Mouse (Mus musculus) hindbrain, embryonic 14.5 days (tissue): ENCODE measurements at regions not wholly inside any gene's neighbourhood (a gene's known extent, or its start where the extent isn't known, plus 50 kb on each side); places are given as distances from the start of the nearest gene placed in this dataset.

ENCODE experiments used
- ATAC-seq: fragments of 200-750 bp; cut with Nextera tagmentation; 2 replicates; pipeline ENCODE4 v1.8.0; 2017; ENCODE audit warnings: moderate number of reproducible peaks, mild to moderate bottlenecking, moderate TSS enrichment, moderate library complexity; ENCODE audit not compliant: low FRiP score
- DNase-seq: peaks from one replicate; pipeline ENCODE4 v3.0.0-alpha.2; 2015; ENCODE audit warnings: low spot score
- H3K27ac ChIP-seq: fragments of 300-500 bp; sonication (generic); 2 replicates; pipeline ENCODE4 v1.5.1; 2014; ENCODE audit warnings: mild to moderate bottlenecking, moderate library complexity
- H3K27me3 ChIP-seq: fragments of 300-500 bp; sonication (generic); 2 replicates; pipeline ENCODE4 v1.6.1; 2014; ENCODE audit warnings: mild to moderate bottlenecking, low read length, mixed read lengths; ENCODE audit not compliant: control insufficient read depth, insufficient read depth
- H3K36me3 ChIP-seq: fragments of 300-500 bp; sonication (generic); replicated peaks from 2 replicates; pipeline ENCODE4 v1.6.1; 2014; ENCODE audit not compliant: control insufficient read depth, insufficient read depth
- H3K4me1 ChIP-seq: fragments of 300-500 bp; sonication (generic); replicated peaks from 2 replicates; pipeline ENCODE4 v1.6.1; 2014; ENCODE audit warnings: antibody characterized with exemption, low read length, mixed read lengths; ENCODE audit not compliant: control insufficient read depth, insufficient read depth
- H3K4me2 ChIP-seq: fragments of 300-500 bp; sonication (generic); replicated peaks from 2 replicates; pipeline ENCODE4 v1.6.1; 2014; ENCODE audit warnings: mild to moderate bottlenecking, moderate library complexity
- H3K4me3 ChIP-seq: fragments of 300-500 bp; sonication (generic); replicated peaks from 2 replicates; pipeline ENCODE4 v1.5.1; 2014; ENCODE audit warnings: mild to moderate bottlenecking, low read length
- H3K9ac ChIP-seq: fragments of 300-500 bp; sonication (generic); 2 replicates; pipeline ENCODE4 v1.6.1; 2014
- H3K9me3 ChIP-seq: fragments of 300-500 bp; sonication (generic); 2 replicates; pipeline ENCODE4 v1.6.1; 2016; ENCODE audit warnings: low read length; ENCODE audit not compliant: control insufficient read depth
- WGBS: fragments of 180-500 bp; shearing (Covaris S2); extraction: QIAGEN DNeasy Blood & Tissue Kit; methylation state at CpG from one replicate; pipeline ENCODE4 v1.1.7; 2014; 5-methylcytosine and 5-hydroxymethylcytosine counted together

DNA sequence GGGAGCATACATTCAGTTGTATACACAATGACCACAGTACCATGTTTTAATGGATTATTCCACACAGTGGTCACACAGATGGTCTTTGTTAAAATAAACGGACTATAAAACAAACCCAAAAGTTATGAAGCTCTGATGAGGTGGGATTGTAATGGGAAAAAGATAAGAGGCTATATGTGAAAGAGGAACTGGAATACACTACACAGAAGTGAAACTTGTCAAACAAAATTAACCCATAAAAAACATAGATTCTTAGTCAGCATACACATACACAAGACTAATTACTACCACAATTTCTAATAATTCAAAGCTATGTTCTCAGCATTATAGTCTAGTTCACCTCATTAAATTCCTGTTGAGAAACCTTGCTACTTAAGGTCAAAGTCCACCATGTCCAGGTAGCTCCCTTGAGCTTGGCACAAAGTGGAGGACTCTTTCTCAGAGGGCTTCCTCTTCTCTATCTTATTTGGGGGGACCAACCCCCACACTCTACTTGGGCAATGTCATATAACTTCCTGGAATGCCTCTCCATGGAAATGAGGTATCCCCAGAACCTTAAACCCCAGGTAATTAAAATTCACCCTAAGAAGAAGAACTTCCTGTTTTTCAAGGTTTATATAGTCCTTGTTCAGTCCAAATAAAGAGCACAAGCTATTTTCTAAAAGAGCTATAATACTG lies 269.2 kb upstream of the Thbs1 start:
- Histone ChIP-seq H3K9ac (no peak overlapping the region), H3K9me3 (no peaks in the 10 kb centered on the region), H3K36me3 (no peaks in the 10 kb centered on the region), H3K4me3 (no peak overlapping the region), H3K27me3 (no peaks in the 10 kb centered on the region), H3K4me1 (no peaks in the 10 kb centered on the region), H3K4me2 (no peak overlapping the region), H3K27ac (no peak overlapping the region)
- DNase-seq = no peak
- 69% methylated on average over 1 of the region's 1 CpGs for WGBS
- no peak for ATAC-seq

DNA sequence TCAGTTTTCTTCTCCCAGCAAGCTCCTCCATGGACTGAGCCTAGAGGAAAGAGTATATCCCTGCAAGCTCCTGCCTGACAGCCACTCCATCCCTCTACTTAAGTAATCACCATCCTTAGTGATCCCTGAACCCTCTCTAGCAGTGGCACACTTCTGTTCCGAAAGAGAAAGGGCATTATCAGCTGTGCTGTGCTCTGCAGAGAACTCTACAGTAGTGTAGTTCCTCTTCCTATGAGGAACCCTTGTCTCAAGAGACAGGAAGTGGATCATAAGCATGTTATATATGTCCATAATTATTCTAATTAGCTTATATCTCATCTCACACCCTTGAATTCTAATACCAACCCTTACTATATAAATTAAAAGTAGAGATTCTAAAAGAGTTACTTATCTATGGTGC lies 259.2 kb upstream of the Thbs1 start:
- DNase-seq (no peak), ATAC-seq (no peak)
- Histone ChIP-seq H3K9me3 (no peaks in the 10 kb centered on the region), H3K27ac (no peak overlapping the region), H3K4me2 (no peak overlapping the region), H3K4me1 (no peaks in the 10 kb centered on the region), H3K4me3 (no peak overlapping the region), H3K36me3 (no peaks in the 10 kb centered on the region), H3K9ac (no peak overlapping the region), H3K27me3 (no peaks in the 10 kb centered on the region)
- 95% methylated on average over 1 of the region's 1 CpGs for WGBS

DNA sequence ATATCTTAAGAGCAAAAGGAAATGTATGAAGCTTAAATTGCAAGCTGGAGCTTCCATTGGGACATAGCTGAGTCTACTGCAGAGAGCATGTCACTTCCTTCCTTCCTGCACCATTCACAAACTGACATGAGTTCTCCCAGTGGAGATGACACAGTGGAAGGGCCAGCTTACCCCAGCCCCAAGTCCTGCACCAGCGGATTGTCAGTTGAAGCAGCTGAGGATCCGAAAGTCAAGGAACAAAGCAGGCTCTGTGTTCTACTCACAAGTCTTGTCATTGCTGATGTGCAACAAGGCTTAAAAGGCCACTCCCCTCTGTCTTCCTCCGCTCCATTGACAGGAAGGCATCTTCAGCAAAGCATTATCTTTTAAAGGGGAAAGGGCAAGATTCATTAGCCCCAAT lies 249.4 kb upstream of the Thbs1 start:
- ATAC-seq = no peak
- no peak overlapping the region for H3K27ac ChIP-seq
- WGBS = 28% methylated on average over 3 of the region's 3 CpGs
- H3K4me1 ChIP-seq = no peaks in the 10 kb centered on the region
- no peak overlapping the region for H3K4me3 ChIP-seq
- H3K4me2 ChIP-seq = no peak overlapping the region
- DNase-seq = no peak
- H3K27me3 ChIP-seq = no peaks in the 10 kb centered on the region
- H3K9ac ChIP-seq = no peak overlapping the region
- H3K36me3 ChIP-seq = no peaks in the 10 kb centered on the region
- no peaks in the 10 kb centered on the region for H3K9me3 ChIP-seq

DNA sequence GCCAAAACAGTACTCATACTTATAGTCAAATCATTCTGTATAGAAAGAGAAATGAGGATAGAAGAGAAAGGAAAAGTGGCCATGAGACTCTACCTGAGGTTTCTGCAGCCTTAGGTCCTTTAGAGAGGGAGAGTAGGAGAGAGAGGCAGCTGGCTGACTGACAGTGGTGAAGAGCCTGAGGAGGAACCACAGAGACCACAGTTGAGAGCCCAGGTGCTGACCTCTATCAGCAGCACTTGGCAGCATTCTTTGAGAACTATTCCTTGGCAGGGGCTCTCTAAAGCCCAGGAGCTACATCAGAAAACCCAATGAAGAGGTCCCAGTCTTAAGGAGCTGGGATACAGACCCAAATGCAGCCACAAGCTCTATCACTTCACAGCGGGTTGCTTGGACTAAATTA lies 246.6 kb upstream of the Thbs1 start:
- 96% methylated on average over 1 of the region's 1 CpGs for WGBS
- H3K4me1 ChIP-seq = no peaks in the 10 kb centered on the region
- H3K36me3 ChIP-seq = no peaks in the 10 kb centered on the region
- H3K27ac ChIP-seq = no peak overlapping the region
- no peaks in the 10 kb centered on the region for H3K9me3 ChIP-seq
- ATAC-seq (no peak), DNase-seq (no peak)
- H3K4me2 ChIP-seq = no peak overlapping the region
- H3K27me3 ChIP-seq = no peaks in the 10 kb centered on the region
- H3K4me3 ChIP-seq = no peak overlapping the region
- no peak overlapping the region for H3K9ac ChIP-seq

DNA sequence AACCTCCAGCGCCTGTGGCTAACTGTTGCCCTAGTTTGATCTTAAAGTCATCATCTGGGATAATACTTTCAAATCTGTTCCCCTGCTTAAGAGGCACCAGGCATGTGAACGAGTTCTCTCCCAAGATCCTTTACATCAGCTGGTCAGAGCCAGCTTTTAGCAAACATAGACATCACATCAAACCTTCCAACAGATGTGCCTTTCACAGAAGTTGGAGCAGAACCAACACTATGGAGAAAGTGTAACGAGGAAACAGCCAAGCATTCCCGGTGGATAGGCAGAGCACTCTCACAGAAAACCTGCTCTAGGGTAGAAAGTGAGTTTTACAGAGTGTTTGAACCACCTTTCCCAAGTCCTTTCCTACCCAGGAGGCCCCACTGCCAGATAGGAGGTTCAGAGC lies 244.7 kb upstream of the Thbs1 start:
- Histone ChIP-seq H3K36me3 (no peaks in the 10 kb centered on the region), H3K27me3 (no peaks in the 10 kb centered on the region), H3K9ac (no peak overlapping the region), H3K4me2 (no peak overlapping the region), H3K9me3 (no peaks in the 10 kb centered on the region), H3K27ac (no peak overlapping the region), H3K4me3 (no peak overlapping the region), H3K4me1 (0 out of 2 replicates have a peak, but pooled peaks cover 5% of the 10 kb centered on the region)
- no peak for DNase-seq
- ATAC-seq = no peak
- WGBS = 71% methylated on average over 4 of the region's 4 CpGs

DNA sequence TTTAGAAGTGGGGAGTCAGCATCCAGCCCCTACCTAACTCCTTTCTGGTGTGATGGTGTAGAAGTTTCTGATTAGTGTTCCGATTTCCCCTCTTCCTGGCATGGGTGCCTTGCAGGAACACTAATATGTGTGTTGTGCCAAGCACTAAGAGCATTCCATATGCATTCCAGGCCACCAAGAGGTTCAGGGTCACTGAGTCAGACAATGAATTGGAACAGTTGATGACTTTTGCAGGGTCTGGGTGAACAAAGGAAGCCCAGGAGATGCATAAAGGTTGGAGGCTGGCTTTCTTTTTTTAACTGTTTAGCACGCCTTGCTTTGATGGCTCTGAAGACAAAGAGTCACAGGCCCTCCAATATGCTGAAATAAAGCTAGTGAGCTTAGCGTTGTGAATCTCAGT lies 244.3 kb upstream of the Thbs1 start:
- Histone ChIP-seq H3K9me3 (no peaks in the 10 kb centered on the region), H3K9ac (no peak overlapping the region), H3K4me1 (0 out of 2 replicates have a peak, but pooled peaks cover 5% of the 10 kb centered on the region), H3K27me3 (no peaks in the 10 kb centered on the region), H3K4me2 (no peak overlapping the region), H3K36me3 (no peaks in the 10 kb centered on the region), H3K4me3 (no peak overlapping the region), H3K27ac (no peak overlapping the region)
- ATAC-seq (no peak), DNase-seq (no peak)
- WGBS = 16% methylated on average over 3 of the region's 3 CpGs

DNA sequence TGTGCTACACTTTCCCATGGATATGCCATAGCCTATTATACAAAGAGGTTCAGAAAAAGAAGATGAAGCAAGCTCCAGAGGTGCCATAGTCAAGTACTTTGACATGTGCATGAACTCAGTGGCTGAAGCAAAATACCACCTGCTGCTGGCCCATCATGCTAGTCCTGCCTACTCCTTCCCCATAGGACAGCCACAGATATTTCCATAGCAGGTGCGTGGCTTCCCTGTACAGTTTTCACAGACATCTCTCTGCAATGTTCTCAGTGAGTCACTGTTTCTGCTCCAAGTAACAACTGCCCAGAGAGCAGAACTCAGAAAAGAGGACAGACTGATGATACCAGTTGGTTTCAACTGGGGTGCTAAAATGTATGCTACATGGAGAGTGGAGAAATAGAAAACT lies 242.8 kb upstream of the Thbs1 start:
- DNase-seq = no peak
- Histone ChIP-seq H3K27ac (no peak overlapping the region), H3K4me1 (0 out of 2 replicates have a peak, but pooled peaks cover 5% of the 10 kb centered on the region), H3K36me3 (no peaks in the 10 kb centered on the region), H3K9ac (no peak overlapping the region), H3K4me2 (no peak overlapping the region), H3K9me3 (no peaks in the 10 kb centered on the region), H3K4me3 (no peak overlapping the region), H3K27me3 (no peaks in the 10 kb centered on the region)
- 97% methylated on average over 1 of the region's 1 CpGs for WGBS
- no peak for ATAC-seq

DNA sequence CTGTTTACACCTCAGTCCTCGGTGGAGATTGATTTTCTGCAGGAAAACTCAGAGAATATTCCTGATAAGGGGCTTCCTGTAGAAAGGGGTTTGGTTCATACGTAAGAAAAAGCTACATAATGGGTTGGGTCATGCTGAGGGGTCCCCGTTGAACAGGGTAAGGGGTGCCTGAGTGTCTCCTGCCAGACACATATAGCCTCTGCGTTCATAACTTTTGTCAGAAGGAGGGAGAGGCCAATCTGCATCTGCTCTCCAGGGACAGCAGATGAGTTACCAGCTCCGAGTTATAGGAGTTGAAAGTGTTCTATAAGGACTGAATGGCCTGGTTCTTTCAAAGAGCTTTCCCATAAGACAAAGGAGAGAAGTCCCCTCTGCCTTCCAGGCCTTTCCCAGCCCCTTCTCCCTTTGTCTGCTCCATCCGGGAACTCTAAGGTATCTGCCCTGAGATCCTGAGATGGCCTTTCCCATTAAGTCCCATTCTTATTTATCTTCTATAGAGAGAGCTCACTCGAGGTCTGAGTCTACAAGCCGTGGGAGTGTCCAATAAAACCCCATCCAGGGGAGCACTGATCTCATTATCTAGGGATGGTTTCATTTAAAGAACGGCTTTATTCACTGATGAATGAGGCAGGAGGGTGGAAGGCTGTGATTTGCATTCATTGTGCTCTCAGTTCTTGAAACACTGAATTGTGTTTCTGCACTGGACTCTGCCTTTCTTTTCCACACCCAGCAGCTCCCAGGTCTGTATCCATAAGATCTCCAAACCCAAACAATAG lies 240.0 kb upstream of the Thbs1 start:
- Histone ChIP-seq H3K4me2 (no peak overlapping the region), H3K27ac (no peak overlapping the region), H3K9ac (no peak overlapping the region), H3K36me3 (no peaks in the 10 kb centered on the region), H3K4me1 (0 out of 2 replicates have a peak, but pooled peaks cover 5% of the 10 kb centered on the region), H3K27me3 (no peaks in the 10 kb centered on the region), H3K4me3 (no peak overlapping the region), H3K9me3 (no peaks in the 10 kb centered on the region)
- DNase-seq (no peak), ATAC-seq (no peak)
- WGBS = 25% methylated on average over 9 of the region's 9 CpGs

DNA sequence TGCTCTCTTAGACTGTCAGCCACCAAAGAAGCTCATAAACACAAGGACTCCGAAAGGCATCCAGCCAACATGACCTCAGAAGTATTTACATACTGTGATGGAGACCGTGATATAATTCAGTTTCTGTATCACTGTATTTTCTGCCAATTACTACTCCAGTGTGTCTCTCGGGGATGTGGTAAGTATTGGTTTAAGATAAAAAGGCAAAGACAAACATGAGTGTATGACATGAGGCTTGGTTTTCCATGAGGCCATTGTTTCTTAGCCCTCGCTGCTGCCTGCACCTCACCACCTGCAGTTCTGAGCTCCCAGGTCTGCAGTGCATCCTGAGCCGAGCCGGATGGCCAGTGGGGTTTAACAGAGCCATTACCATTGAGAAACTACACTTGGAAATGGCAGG lies 233.9 kb upstream of the Thbs1 start:
- no peaks in the 10 kb centered on the region for H3K4me1 ChIP-seq
- DNase-seq (no peak), ATAC-seq (no peak)
- 85% methylated on average over 6 of the region's 6 CpGs for WGBS
- no peak overlapping the region for H3K9ac ChIP-seq
- no peak overlapping the region for H3K4me3 ChIP-seq
- no peaks in the 10 kb centered on the region for H3K36me3 ChIP-seq
- no peaks in the 10 kb centered on the region for H3K9me3 ChIP-seq
- H3K27ac ChIP-seq = no peak overlapping the region
- no peak overlapping the region for H3K4me2 ChIP-seq
- H3K27me3 ChIP-seq = no peaks in the 10 kb centered on the region
